Mouse (Mus musculus) frontal cortex, postnatal 14 days (tissue): Measurements from ENCODE around the gene Atp1b4.
"Not testable (repeated sequence)": the region's sequence is repeated elsewhere in the genome, so short reads cannot be mapped to it uniquely, and the experiment has no call there.

Experiments used
- DNase-seq, 2 experiments: peaks; one replicate each; pipeline ENCODE4 v3.0.0; 2022; ENCODE audit warnings: low spot score in 2 of 2

Atp1b4 gene

GRCm38 (mm10) chrX:38315884-38316283 is at the start of gene Atp1b4:
TSS of gene Atp1b4 (plus strand) at chrX:38316184.
- no peak for DNase-seq

DNA sequence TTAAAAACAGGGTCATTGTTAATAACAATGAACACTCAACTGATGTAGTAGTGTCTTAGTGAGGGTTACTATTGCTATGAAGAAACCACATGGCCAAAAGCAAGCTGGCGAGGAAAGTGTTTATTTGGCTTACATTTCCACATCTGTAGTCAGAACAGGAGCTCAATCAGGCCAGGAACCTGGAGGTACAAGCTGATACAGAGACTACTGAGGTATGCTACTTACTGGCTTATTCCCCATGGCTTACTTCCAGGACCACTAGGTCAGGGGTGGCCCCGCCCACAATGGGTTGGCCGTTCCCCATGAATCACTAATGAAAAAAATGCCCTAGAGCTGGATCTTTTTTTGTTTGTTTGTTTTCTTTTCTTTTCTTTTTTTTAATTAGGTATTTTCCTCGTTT is 7.4 kb upstream of the Atp1b4 start:
- DNase-seq, result no peak

DNA sequence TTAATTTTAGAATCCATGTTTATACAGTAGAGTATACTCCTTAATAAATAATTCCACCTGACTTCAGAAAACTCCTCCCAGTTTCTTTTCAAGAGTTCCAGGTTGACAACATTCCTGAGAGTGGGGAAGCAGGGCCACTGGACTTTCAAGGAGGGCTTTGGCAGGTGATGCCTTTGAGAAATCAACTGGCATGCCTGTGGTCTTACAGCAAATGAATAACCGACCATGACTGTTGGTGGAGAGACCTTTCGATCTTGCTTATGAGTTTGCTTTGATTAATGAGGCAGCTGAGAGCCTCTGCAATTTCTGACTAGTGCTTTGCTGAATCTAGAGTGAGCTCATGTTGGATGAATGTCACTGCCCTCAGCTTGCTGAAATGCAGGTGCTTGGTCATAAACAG is 4.9 kb upstream of the Atp1b4 start:
- no peak for DNase-seq

- DNase-seq, result no peak
These were observed 2.9 kb upstream of the Atp1b4 start for GRCm38 (mm10) chrX:38312910-38313625.

GRCm38 (mm10) chrX:38313626-38314210 is 2.3 kb upstream of the Atp1b4 start:
- no peak for DNase-seq

DNA sequence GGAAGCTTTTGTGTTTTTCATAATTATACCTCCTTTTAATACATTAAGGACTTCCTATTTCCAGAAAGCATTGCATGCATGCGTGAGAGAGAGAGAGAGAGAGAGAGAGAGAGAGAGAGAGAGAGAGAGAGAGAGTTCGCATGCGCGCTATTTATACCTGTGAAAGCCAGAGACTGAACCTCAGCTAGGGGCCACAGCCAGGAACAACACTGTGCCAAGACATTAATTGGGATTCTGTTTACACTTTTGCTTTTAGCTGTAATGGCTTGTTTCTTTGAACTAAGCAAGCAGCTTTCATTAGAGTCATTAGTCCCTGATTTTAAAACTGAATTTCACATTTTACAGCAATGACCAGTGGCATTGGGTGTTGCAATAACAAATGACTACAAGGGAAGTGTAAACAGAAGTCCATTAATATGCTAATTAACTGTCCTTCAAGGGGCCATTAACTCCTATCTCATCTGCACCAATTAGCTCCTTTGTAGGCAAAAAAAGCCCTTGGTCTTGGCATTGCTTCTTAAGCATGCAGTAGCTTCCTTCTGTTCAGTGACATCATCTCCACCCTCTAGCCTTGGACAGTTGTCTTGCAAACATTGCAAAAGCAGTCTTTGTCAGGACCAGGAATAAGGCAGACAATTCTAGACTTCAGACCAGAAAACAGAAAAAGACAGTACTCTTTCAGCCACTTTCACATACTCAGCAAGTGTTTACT is 14.9 kb downstream of the Atp1b4 start:
- DNase-seq, result no peak

GRCm38 (mm10) chrX:38334329-38335279 is 18.6 kb downstream of the Atp1b4 start:
- no peak for DNase-seq

DNA sequence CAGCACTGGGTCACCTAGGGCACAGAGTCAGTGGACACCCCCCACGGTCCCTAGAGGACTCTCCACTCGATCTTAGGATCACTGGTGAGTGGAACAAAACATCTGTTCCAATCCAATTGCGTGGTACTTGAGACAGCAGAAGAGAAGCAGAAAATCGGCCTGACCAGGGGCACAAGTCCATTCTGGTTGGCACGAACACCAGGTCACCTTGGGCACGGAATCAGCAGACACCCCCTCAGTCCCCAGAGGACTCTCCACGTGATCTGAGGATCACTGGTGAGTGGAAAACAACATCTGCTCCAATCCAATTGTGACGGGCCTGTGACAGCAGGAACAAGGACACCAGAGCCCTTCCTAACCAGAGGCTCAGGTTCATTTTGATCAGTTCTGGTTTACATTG is 46.0 kb downstream of the Atp1b4 start:
- no peak for DNase-seq

- not testable (repeated sequence) for DNase-seq
These were observed 48.6 kb downstream of the Atp1b4 start for GRCm38 (mm10) chrX:38364621-38365020.

DNA sequence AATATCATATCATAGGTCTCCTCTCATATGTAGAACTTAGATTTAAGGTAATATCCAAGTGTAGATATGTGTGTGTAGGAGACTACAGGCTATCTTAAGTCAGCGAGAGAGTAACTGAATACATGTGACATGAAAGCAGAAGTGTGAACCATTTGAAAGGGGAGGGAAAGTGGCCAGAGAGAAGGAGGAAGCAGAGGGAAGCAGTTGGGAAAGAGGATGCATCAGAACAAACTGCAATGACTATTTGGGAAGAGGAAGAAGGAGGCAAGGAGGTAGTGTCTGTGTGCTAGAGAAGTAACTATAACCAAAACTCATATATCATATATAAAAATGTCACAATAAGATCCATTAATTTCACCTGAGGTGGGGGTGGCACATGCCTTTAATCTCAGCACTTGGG is 57.2 kb downstream of the Atp1b4 start:
- DNase-seq, result not testable (repeated sequence)
